Mouse (Mus musculus): ENCODE results near the gene Hmgb1.
"Not testable (repeated sequence)": the region's sequence is repeated elsewhere in the genome, so short reads cannot be mapped to it uniquely, and the experiment has no call there.

Hmgb1 gene

GRCm38 (mm10) chr5:149143766-149144375, 40.4 kb downstream of the Hmgb1 start:
- DNase-seq: peak; percentile 52

- DNase-seq: not testable (repeated sequence)
Measured at GRCm38 (mm10) chr5:149141155-149141554, 43.1 kb downstream of the Hmgb1 start.

- no peak for DNase-seq
Measured at GRCm38 (mm10) chr5:149140336-149140735, 44.0 kb downstream of the Hmgb1 start.

- DNase-seq: not testable (repeated sequence)
Measured at GRCm38 (mm10) chr5:149138087-149138486, 46.2 kb downstream of the Hmgb1 start.

GRCm38 (mm10) chr5:149137447-149137846, 46.8 kb downstream of the Hmgb1 start:
- no peak for DNase-seq

GRCm38 (mm10) chr5:149136933-149137365, 47.3 kb downstream of the Hmgb1 start:
- DNase-seq: peak; percentile 37

GRCm38 (mm10) chr5:149135455-149136354, 48.6 kb downstream of the Hmgb1 start:
- DNase-seq: no peak

- DNase-seq: no peak
Measured at GRCm38 (mm10) chr5:149134751-149135454, 49.4 kb downstream of the Hmgb1 start.

- peak; percentile 63 for DNase-seq
Measured at GRCm38 (mm10) chr5:149128473-149128872, 55.8 kb downstream of the Hmgb1 start.

GRCm38 (mm10) chr5:149123795-149124194, 60.5 kb downstream of the Hmgb1 start:
- no peak for DNase-seq

- DNase-seq: no peak
Measured at GRCm38 (mm10) chr5:149119341-149119881, 64.9 kb downstream of the Hmgb1 start.

- no peak for DNase-seq
Measured at GRCm38 (mm10) chr5:149117815-149118547, 66.3 kb downstream of the Hmgb1 start.

- no peak for DNase-seq
Measured at GRCm38 (mm10) chr5:149114587-149114986, 69.7 kb downstream of the Hmgb1 start.

GRCm38 (mm10) chr5:149114034-149114433, 70.3 kb downstream of the Hmgb1 start:
- no peak for DNase-seq

GRCm38 (mm10) chr5:149113439-149113838, 70.8 kb downstream of the Hmgb1 start:
- no peak for DNase-seq

- no peak for DNase-seq
Measured at GRCm38 (mm10) chr5:149112559-149112958, 71.7 kb downstream of the Hmgb1 start.

GRCm38 (mm10) chr5:149109220-149109619, 75.1 kb downstream of the Hmgb1 start:
- no peak for DNase-seq

GRCm38 (mm10) chr5:149108178-149108577, 76.1 kb downstream of the Hmgb1 start:
- DNase-seq: no peak

- DNase-seq: no peak
Measured at GRCm38 (mm10) chr5:149107566-149107965, 76.7 kb downstream of the Hmgb1 start.

GRCm38 (mm10) chr5:149104096-149104725, 80.1 kb downstream of the Hmgb1 start:
- DNase-seq: no peak

GRCm38 (mm10) chr5:149101869-149102268, 82.4 kb downstream of the Hmgb1 start:
- no peak for DNase-seq

- DNase-seq: no peak
Measured at GRCm38 (mm10) chr5:149100091-149100490, 84.2 kb downstream of the Hmgb1 start.
